Mouse (Mus musculus) hindbrain, embryonic 14.5 days (tissue): ENCODE measurements around the gene 1700011L22Rik. TPM values are rescaled to one million over a fixed set of nuclear protein-coding genes. Genes with fewer than 3 reads are reported as not detected.

Experiments
- ATAC-seq: fragments of 200-750 bp; cut with Nextera tagmentation; 2 replicates; pipeline ENCODE4 v1.8.0; 2017; ENCODE audit warnings: moderate number of reproducible peaks, mild to moderate bottlenecking, moderate TSS enrichment, moderate library complexity; ENCODE audit not compliant: low FRiP score
- DNase-seq: peaks from one replicate; pipeline ENCODE4 v3.0.0-alpha.2; 2015; ENCODE audit warnings: low spot score
- H3K27ac ChIP-seq: fragments of 300-500 bp; sonication (generic); 2 replicates; pipeline ENCODE4 v1.5.1; 2014; ENCODE audit warnings: mild to moderate bottlenecking, moderate library complexity
- H3K27me3 ChIP-seq: fragments of 300-500 bp; sonication (generic); 2 replicates; pipeline ENCODE4 v1.6.1; 2014; ENCODE audit warnings: mild to moderate bottlenecking, low read length, mixed read lengths; ENCODE audit not compliant: control insufficient read depth, insufficient read depth
- H3K36me3 ChIP-seq: fragments of 300-500 bp; sonication (generic); replicated peaks from 2 replicates; pipeline ENCODE4 v1.6.1; 2014; ENCODE audit not compliant: control insufficient read depth, insufficient read depth
- H3K4me1 ChIP-seq: fragments of 300-500 bp; sonication (generic); replicated peaks from 2 replicates; pipeline ENCODE4 v1.6.1; 2014; ENCODE audit warnings: antibody characterized with exemption, low read length, mixed read lengths; ENCODE audit not compliant: control insufficient read depth, insufficient read depth
- H3K4me2 ChIP-seq: fragments of 300-500 bp; sonication (generic); replicated peaks from 2 replicates; pipeline ENCODE4 v1.6.1; 2014; ENCODE audit warnings: mild to moderate bottlenecking, moderate library complexity
- H3K4me3 ChIP-seq: fragments of 300-500 bp; sonication (generic); replicated peaks from 2 replicates; pipeline ENCODE4 v1.5.1; 2014; ENCODE audit warnings: mild to moderate bottlenecking, low read length
- H3K9ac ChIP-seq: fragments of 300-500 bp; sonication (generic); 2 replicates; pipeline ENCODE4 v1.6.1; 2014
- H3K9me3 ChIP-seq: fragments of 300-500 bp; sonication (generic); 2 replicates; pipeline ENCODE4 v1.6.1; 2016; ENCODE audit warnings: low read length; ENCODE audit not compliant: control insufficient read depth
- WGBS: fragments of 180-500 bp; shearing (Covaris S2); extraction: QIAGEN DNeasy Blood & Tissue Kit; methylation state at CpG from one replicate; pipeline ENCODE4 v1.1.7; 2014; 5-methylcytosine and 5-hydroxymethylcytosine counted together
- polyA plus RNA-seq: library from polyadenylated mRNA; unstranded; fragments of >200 nt; fragmentation: Nextera tagmentation; extraction: Ambion mirVana; gene quantifications from 2 replicates; pipeline ENCODE4 v1.2.1, GENCODE M21; 2014

Gene 1700011L22Rik
- polyA plus RNA-seq, 1 experiment from 2014 or later: not detected

GRCm38 (mm10) chr8:79164336-79164735 is 84.0 kb downstream of the 1700011L22Rik start:
- Histone ChIP-seq H3K9ac (no peak overlapping the region), H3K4me3 (no peak overlapping the region), H3K4me1 (peaks cover 17% of the 10 kb centered on the region; the same call in 1 of the 2 replicates), H3K36me3 (peaks cover 8% of the 10 kb centered on the region; the same call in 1 of the 2 replicates), H3K4me2 (no peak overlapping the region), H3K9me3 (no peaks in the 10 kb centered on the region), H3K27ac (0 out of 2 replicates have a peak overlapping the region, but pooled peaks have one; percentile 9), H3K27me3 (no peaks in the 10 kb centered on the region)
- WGBS: 24% methylated on average over 1 of the region's 1 CpGs
- ATAC-seq (peak; percentile 49; the same call in 1 of the 2 replicates), DNase-seq (no peak)

GRCm38 (mm10) chr8:79162533-79163308 is 85.6 kb downstream of the 1700011L22Rik start:
- Histone ChIP-seq H3K27ac (no peak overlapping the region), H3K36me3 (peaks cover 18% of the 10 kb centered on the region; the same call in 1 of the 2 replicates), H3K27me3 (no peaks in the 10 kb centered on the region), H3K4me3 (no peak overlapping the region), H3K9ac (no peak overlapping the region), H3K9me3 (no peaks in the 10 kb centered on the region), H3K4me2 (no peak overlapping the region), H3K4me1 (peaks cover 17% of the 10 kb centered on the region; the same call in 1 of the 2 replicates)
- DNase-seq (peak; percentile 59), ATAC-seq (no peak)
- WGBS: 69% methylated on average over 10 of the region's 10 CpGs

GRCm38 (mm10) chr8:79161172-79161778 is 87.1 kb downstream of the 1700011L22Rik start:
- Histone ChIP-seq H3K4me2 (no peak overlapping the region), H3K36me3 (peaks cover 25% of the 10 kb centered on the region), H3K27ac (no peak overlapping the region), H3K4me3 (no peak overlapping the region), H3K9ac (no peak overlapping the region), H3K4me1 (peaks cover 17% of the 10 kb centered on the region; the same call in 1 of the 2 replicates), H3K27me3 (no peaks in the 10 kb centered on the region), H3K9me3 (no peaks in the 10 kb centered on the region)
- ATAC-seq: no peak
- no peak for DNase-seq
- WGBS: 80% methylated on average over 4 of the region's 4 CpGs

Other genes with a start within 250 kb of the 1700011L22Rik start
- 15.5 and 15.6 TPM in 2 replicates for gene Zfp827, start 220.1 kb downstream of the 1700011L22Rik start, polyA plus RNA-seq
- gene Mmaa, start 46.4 kb upstream of the 1700011L22Rik start, polyA plus RNA-seq: 15.6 and 15.9 TPM in 2 replicates
- gene Smad1, start 150.9 kb upstream of the 1700011L22Rik start, polyA plus RNA-seq: 75.5 and 84.3 TPM in 2 replicates